Mouse (Mus musculus) layer of hippocampus, postnatal 36 days (tissue): Measurements from ENCODE around the gene Padi2. TPM values are rescaled to one million over a fixed set of nuclear protein-coding genes. Genes with fewer than 3 reads are reported as not detected.

ENCODE experiments used
- DNase-seq, 2 experiments: peaks; one replicate each; pipeline ENCODE4 v3.0.0; 2022
- total RNA-seq, 2 experiments: library from RNA; stranded (reverse); gene quantifications; 2 replicates each; pipeline ENCODE4 v1.2.3; 2021

The Padi2 gene
- total RNA-seq, 2 experiments from 2014 or later, result 22.1 to 24.4 TPM

DNA sequence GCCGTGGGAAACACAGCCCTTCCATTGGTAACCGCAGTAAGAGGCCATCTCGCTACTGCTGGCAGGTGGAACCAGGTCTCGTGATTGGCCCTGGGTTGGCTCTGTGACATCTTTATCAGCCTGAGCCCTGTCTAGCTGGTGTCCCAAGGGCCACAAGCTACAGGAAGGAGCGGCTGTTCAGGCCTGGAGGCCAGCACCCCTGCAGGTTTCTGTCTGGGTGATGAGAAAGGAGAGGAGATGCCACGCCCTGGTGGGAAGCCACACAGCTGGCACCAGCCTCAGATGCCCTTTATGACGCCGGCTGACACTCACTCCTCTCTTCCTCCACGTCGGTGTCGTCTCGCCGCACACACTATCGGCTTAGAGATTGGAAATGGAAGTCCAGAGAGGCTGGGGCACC is 83.3 kb downstream of the Padi2 start:
- no peak for DNase-seq

DNA sequence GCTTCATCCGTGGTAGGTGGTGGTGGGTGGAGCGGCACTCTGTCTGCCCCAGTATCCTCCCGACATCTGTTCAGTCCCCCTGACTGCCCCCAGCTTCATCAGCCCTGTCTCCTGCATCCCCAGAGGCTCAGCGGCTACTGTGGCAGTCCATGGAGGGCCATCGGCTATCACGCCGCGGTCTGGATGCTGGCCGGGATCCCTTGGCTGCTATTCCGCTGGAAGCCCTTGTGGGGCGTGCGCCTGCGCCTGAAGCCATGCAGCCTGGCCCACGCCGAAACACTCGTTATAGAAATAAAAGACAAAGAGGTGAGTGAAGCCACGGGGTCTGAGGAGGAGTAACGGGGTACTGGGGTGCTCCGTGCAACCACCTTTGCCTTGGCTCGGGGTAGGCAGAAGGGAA is 86.1 kb downstream of the Padi2 start:
- no peak for DNase-seq

DNA sequence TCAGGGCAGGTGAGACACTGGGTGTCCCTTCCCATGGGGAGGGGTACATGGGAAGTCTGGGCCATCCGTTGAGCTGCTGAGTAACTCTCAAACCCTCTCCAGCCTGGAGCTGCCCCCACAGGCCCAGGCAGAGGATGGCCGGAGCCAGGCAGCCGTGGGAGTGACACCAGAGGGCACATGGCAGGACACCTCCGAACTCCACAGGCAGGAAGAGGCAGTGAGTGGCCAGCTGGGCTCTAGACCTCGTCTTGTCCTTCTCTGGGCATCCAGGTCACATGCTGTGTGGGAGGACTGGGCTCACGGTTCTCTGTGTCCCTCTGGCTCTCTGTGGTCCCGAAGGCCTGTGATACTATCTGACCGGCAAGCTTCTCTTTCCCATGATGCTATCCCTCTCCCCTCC is 87.7 kb downstream of the Padi2 start:
- DNase-seq, result no peak

- no peak for DNase-seq
Measured at GRCm38 (mm10) chr4:140995811-140996210, 89.7 kb downstream of the Padi2 start.

DNA sequence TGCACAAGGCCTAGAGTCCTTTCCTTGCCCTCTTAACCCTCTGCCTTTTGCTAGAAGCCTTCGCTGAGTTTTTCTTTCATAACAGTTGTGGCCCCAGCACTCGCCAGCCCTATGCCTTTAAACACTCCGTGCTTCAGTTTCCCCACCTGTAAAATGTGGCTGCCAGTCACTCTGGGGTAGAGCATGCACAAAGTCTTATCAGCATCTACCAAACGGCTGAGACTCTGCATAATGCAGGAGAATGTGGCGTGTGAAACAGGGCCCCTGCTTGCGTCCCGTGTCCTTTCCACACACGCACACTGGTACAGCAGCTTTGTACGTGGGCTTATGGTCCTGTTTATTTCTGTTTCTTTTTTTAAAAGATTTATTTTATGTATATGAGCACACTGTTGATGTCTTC is 90.7 kb downstream of the Padi2 start:
- no peak for DNase-seq

Other genes starting within 250 kb of the Padi2 start
- gene Arhgef10l, start 240.3 kb upstream of the Padi2 start, total RNA-seq, result 10 to 100 TPM; 41.7 to 43.9 TPM
- 10 to 100 TPM; 87.9 to 90.7 TPM for gene Rcc2, start 205.8 kb upstream of the Padi2 start, total RNA-seq
- not detected for gene Padi6, start 163.7 kb upstream of the Padi2 start, total RNA-seq
- gene Padi4, start 132.1 kb upstream of the Padi2 start, total RNA-seq, result not detected
- not detected for gene Padi3, start 95.7 kb upstream of the Padi2 start, total RNA-seq
- not detected for gene Padi1, start 60.6 kb upstream of the Padi2 start, total RNA-seq
- gene Sdhb, start 54.9 kb downstream of the Padi2 start, total RNA-seq, result 100 to 1,000 TPM; 175 to 186 TPM
- 100 to 1,000 TPM; 150 to 154 TPM for gene Atp13a2, start 80.5 kb downstream of the Padi2 start, total RNA-seq
- gene Mfap2, start 104.1 kb downstream of the Padi2 start, total RNA-seq, result 1 to 10 TPM; 5.7 to 5.8 TPM
- 10 to 100 TPM; 73.7 to 77.2 TPM for gene Crocc, start 154.2 kb downstream of the Padi2 start, total RNA-seq
- gene Necap2, start 172.0 kb downstream of the Padi2 start, total RNA-seq, result 10 to 100 TPM; 38.5 to 40.5 TPM
- gene Spata21, start 182.0 kb downstream of the Padi2 start, total RNA-seq, result not detected
- gene Szrd1, start 233.4 kb downstream of the Padi2 start, total RNA-seq, result 10 to 100 TPM; 47.4 to 62.3 TPM
- 10 to 100 TPM; 23.7 to 24.5 TPM for gene Fbxo42, start 241.6 kb downstream of the Padi2 start, total RNA-seq